Mouse (Mus musculus) heart, embryonic 10.5 days (tissue): Measurements from ENCODE around the gene Tnnc2. TPM values are rescaled to one million over a fixed set of nuclear protein-coding genes. Genes with fewer than 3 reads are reported as not detected.
A peak's percentile ranks its signal among the peaks of the same experiment; 100 is the strongest.
"Not testable (repeated sequence)": the region's sequence is repeated elsewhere in the genome, so short reads cannot be mapped to it uniquely, and the experiment has no call there.

Experiments
- DNase-seq: peaks from one replicate; pipeline ENCODE4 v3.0.0-alpha.2; 2017; ENCODE audit warnings: low spot score
- H3K27ac ChIP-seq: fragments of 300-500 bp; sonication (generic); 2 replicates; pipeline ENCODE4 v1.5.1; 2016; ENCODE audit warnings: mild to moderate bottlenecking
- H3K27me3 ChIP-seq: fragments of 300-500 bp; sonication (generic); 2 replicates; pipeline ENCODE4 v1.6.1; 2016; ENCODE audit warnings: mild to moderate bottlenecking; ENCODE audit not compliant: poor library complexity, insufficient read depth, severe bottlenecking
- H3K36me3 ChIP-seq: fragments of 300-500 bp; sonication (generic); 2 replicates; pipeline ENCODE4 v1.6.1; 2016; ENCODE audit warnings: mild to moderate bottlenecking, moderate library complexity
- H3K4me1 ChIP-seq: fragments of 300-500 bp; sonication (generic); 2 replicates; pipeline ENCODE4 v1.6.1; 2016; ENCODE audit warnings: mild to moderate bottlenecking
- H3K4me3 ChIP-seq: fragments of 300-500 bp; sonication (generic); 2 replicates; pipeline ENCODE4 v1.5.1; 2016; ENCODE audit warnings: mild to moderate bottlenecking, moderate library complexity
- H3K9me3 ChIP-seq: fragments of 300-500 bp; sonication (generic); 2 replicates; pipeline ENCODE4 v1.6.1; 2016; ENCODE audit warnings: mild to moderate bottlenecking, moderate library complexity
- WGBS: fragments of 180-500 bp; shearing (Covaris S2); methylation state at CpG from one replicate; pipeline ENCODE4 v1.1.7; 2016; 5-methylcytosine and 5-hydroxymethylcytosine counted together
- polyA plus RNA-seq: library from polyadenylated mRNA; unstranded; fragments of >200 nt; fragmentation: Nextera tagmentation; extraction: Ambion mirVana; gene quantifications from 2 replicates; pipeline ENCODE4 v1.2.1, GENCODE M21; 2016

Gene Tnnc2
- polyA plus RNA-seq, 1 experiment from 2014 or later, result 0.67 TPM

- 73% methylated on average over 2 of the region's 2 CpGs for WGBS
- H3K4me1 ChIP-seq, result peaks cover 21% of the 10 kb centered on the region
Observed at GRCm38 (mm10) chr2:164813557-164813956, 33.8 kb upstream of the Tnnc2 start.

GRCm38 (mm10) chr2:164806614-164807013 lies 26.8 kb upstream of the Tnnc2 start:
- 74% methylated on average over 7 of the region's 7 CpGs for WGBS
- Histone ChIP-seq H3K27ac (no peak overlapping the region), H3K4me1 (peaks cover 22% of the 10 kb centered on the region), H3K4me3 (no peak overlapping the region), H3K36me3 (peaks cover 25% of the 10 kb centered on the region), H3K9me3 (no peaks in the 10 kb centered on the region), H3K27me3 (no peaks in the 10 kb centered on the region)
- DNase-seq, result no peak

More at GRCm38 (mm10) chr2:164813557-164813956, 33.8 kb upstream of the Tnnc2 start:
- Histone ChIP-seq H3K9me3 (no peaks in the 10 kb centered on the region), H3K4me3 (no peak overlapping the region), H3K36me3 (peaks cover 16% of the 10 kb centered on the region), H3K27me3 (no peaks in the 10 kb centered on the region), H3K27ac (no peak overlapping the region)
- no peak for DNase-seq

GRCm38 (mm10) chr2:164805332-164805718 lies 25.6 kb upstream of the Tnnc2 start:
- Histone ChIP-seq H3K4me1 (peaks cover 22% of the 10 kb centered on the region), H3K9me3 (no peaks in the 10 kb centered on the region), H3K4me3 (peak overlapping the region; percentile 89), H3K36me3 (peaks cover 37% of the 10 kb centered on the region), H3K27ac (peak overlapping the region; percentile 94), H3K27me3 (no peaks in the 10 kb centered on the region)
- DNase-seq, result no peak
- 1% methylated on average over 21 of the region's 21 CpGs for WGBS

- no peaks in the 10 kb centered on the region for H3K9me3 ChIP-seq
- H3K4me3 ChIP-seq, result peak within 1 kb of the TSS; percentile 89
- peak; percentile 98 for DNase-seq
- peak within 1 kb of the TSS; percentile 94 for H3K27ac ChIP-seq
- WGBS, result under 1% methylated on average over 47 of the region's 47 CpGs
- no peaks in the 10 kb centered on the region for H3K27me3 ChIP-seq
- peaks cover 43% of the 10 kb centered on the region for H3K36me3 ChIP-seq
- H3K4me1 ChIP-seq, result peaks cover 22% of the 10 kb centered on the region
Observed at GRCm38 (mm10) chr2:164804533-164805331, 25.0 kb upstream of the Tnnc2 start, which contains the start of the genes Acot8 and Zswim3. TSS of gene Acot8 (minus strand) at chr2:164804882. TSS of gene Zswim3 (plus strand) at chr2:164805098.

- Histone ChIP-seq H3K27ac (peak overlapping the region; percentile 94), H3K4me1 (peaks cover 22% of the 10 kb centered on the region), H3K4me3 (peak overlapping the region; percentile 89), H3K27me3 (no peaks in the 10 kb centered on the region), H3K36me3 (peaks cover 46% of the 10 kb centered on the region), H3K9me3 (no peaks in the 10 kb centered on the region)
- DNase-seq, result no peak
- 56% methylated on average over 1 of the region's 1 CpGs for whole genome bisulfite sequencing
Observed at GRCm38 (mm10) chr2:164803921-164804313, 24.1 kb upstream of the Tnnc2 start.

GRCm38 (mm10) chr2:164803201-164803920 lies 23.6 kb upstream of the Tnnc2 start:
- DNase-seq, result no peak
- peak overlapping the region; percentile 94; the same call in 1 of the 2 replicates for H3K27ac ChIP-seq
- WGBS, result 90% methylated on average over 16 of the region's 16 CpGs
- H3K9me3 ChIP-seq, result no peaks in the 10 kb centered on the region
- peak overlapping the region; percentile 89 for H3K4me3 ChIP-seq
- H3K4me1 ChIP-seq, result peaks cover 22% of the 10 kb centered on the region
- H3K27me3 ChIP-seq, result no peaks in the 10 kb centered on the region
- H3K36me3 ChIP-seq, result peaks cover 45% of the 10 kb centered on the region

- WGBS, result 87% methylated on average over 13 of the region's 13 CpGs
- DNase-seq, result no peak
- peaks cover 69% of the 10 kb centered on the region for H3K36me3 ChIP-seq
- H3K27ac ChIP-seq, result no peak overlapping the region
- no peak overlapping the region for H3K4me3 ChIP-seq
- H3K27me3 ChIP-seq, result no peaks in the 10 kb centered on the region
- H3K9me3 ChIP-seq, result no peaks in the 10 kb centered on the region
- H3K4me1 ChIP-seq, result peaks cover 16% of the 10 kb centered on the region
Observed at GRCm38 (mm10) chr2:164800252-164801004, 20.7 kb upstream of the Tnnc2 start.

GRCm38 (mm10) chr2:164798554-164798953 lies 18.8 kb upstream of the Tnnc2 start:
- Histone ChIP-seq H3K4me1 (peaks cover 14% of the 10 kb centered on the region), H3K36me3 (peaks cover 80% of the 10 kb centered on the region)
- H3K27ac ChIP-seq, H3K4me3 ChIP-seq, H3K27me3 ChIP-seq, H3K9me3 ChIP-seq, DNase-seq: not testable (repeated sequence)
- 80% methylated on average over 6 of the region's 6 CpGs for whole genome bisulfite sequencing

- Histone ChIP-seq H3K27me3 (no peaks in the 10 kb centered on the region), H3K36me3 (peaks cover 83% of the 10 kb centered on the region), H3K4me1 (peaks cover 22% of the 10 kb centered on the region), H3K4me3 (no peak overlapping the region), H3K9me3 (no peaks in the 10 kb centered on the region), H3K27ac (no peak overlapping the region)
- WGBS, result 89% methylated on average over 4 of the region's 4 CpGs
- no peak for DNase-seq
Observed at GRCm38 (mm10) chr2:164795868-164796267, 16.1 kb upstream of the Tnnc2 start.

- H3K36me3 ChIP-seq, result peaks cover 81% of the 10 kb centered on the region
- WGBS, result 41% methylated on average over 5 of the region's 5 CpGs
Observed at GRCm38 (mm10) chr2:164794293-164794692, 14.5 kb upstream of the Tnnc2 start.

GRCm38 (mm10) chr2:164793772-164794171 lies 14.0 kb upstream of the Tnnc2 start:
- H3K27me3 ChIP-seq, result no peaks in the 10 kb centered on the region
- H3K4me1 ChIP-seq, result peaks cover 25% of the 10 kb centered on the region
- no peak overlapping the region for H3K4me3 ChIP-seq
- no peak for DNase-seq
- H3K36me3 ChIP-seq, result peaks cover 79% of the 10 kb centered on the region
- 81% methylated on average over 2 of the region's 2 CpGs for WGBS
- H3K27ac ChIP-seq, result peak overlapping the region; percentile 77
- H3K9me3 ChIP-seq, result no peaks in the 10 kb centered on the region

More at GRCm38 (mm10) chr2:164794293-164794692, 14.5 kb upstream of the Tnnc2 start:
- Histone ChIP-seq H3K27ac (no peak overlapping the region), H3K27me3 (no peaks in the 10 kb centered on the region), H3K9me3 (no peaks in the 10 kb centered on the region), H3K4me3 (no peak overlapping the region), H3K4me1 (peaks cover 22% of the 10 kb centered on the region)
- peak; percentile 89 for DNase-seq

GRCm38 (mm10) chr2:164793236-164793635 lies 13.5 kb upstream of the Tnnc2 start:
- WGBS, result 54% methylated on average over 3 of the region's 3 CpGs
- DNase-seq, result no peak
- Histone ChIP-seq H3K36me3 (peaks cover 80% of the 10 kb centered on the region), H3K27me3 (no peaks in the 10 kb centered on the region), H3K9me3 (no peaks in the 10 kb centered on the region), H3K27ac (peak overlapping the region; percentile 77), H3K4me1 (peaks cover 30% of the 10 kb centered on the region), H3K4me3 (no peak overlapping the region)
